In the genomic region with DNA sequence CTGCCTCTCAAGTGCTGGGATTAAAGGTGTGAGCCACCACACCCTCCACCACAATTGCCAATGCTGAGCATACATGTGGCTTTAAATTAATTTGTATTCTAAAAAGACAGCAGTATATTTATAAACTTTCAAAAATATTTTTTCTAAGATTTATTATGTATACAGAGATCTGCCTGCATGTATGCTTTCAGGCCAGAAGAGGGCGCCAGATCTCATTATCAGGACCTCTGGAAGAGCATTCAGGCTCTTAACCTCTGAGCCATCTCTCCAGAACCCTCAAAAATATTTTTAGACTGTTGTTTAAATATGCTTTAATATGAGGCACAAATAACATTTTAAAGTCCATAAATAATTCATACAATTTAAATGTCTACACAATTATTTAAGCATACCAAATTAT, we compare ENCODE assay signal across 9 mouse cellular contexts. TPM values are rescaled to one million over a fixed set of nuclear protein-coding genes. Genes with fewer than 3 reads are reported as not detected.
DNase-seq lines count a peak whose midpoint lies in the region; ATAC-seq and TF ChIP-seq lines count a peak whose summit lies in the region.
"Had no signal": no experiment of that assay in that cellular context is flagged by ENCODE, and none has a peak within 500 bp of the region (broad histone marks: within the 10 kb centered on the region; RNA-seq: fewer than 3 reads in every experiment).

No protein-coding gene starts in this region.

- WGBS in kidney, postnatal 0 days: 5% methylated on average over 1 of the region's 1 CpGs
- WGBS in kidney, embryonic 15.5 days: 0% methylated on average over 1 of the region's 1 CpGs
- WGBS in heart, embryonic 12.5 days: 3% methylated on average over 1 of the region's 1 CpGs

- H3K9ac ChIP-seq in kidney, postnatal 0 days (ENCODE audit: low read depth, low read length): no peak overlapping the region
- H3K9ac ChIP-seq in kidney, embryonic 15.5 days: no peak overlapping the region
- H3K9ac ChIP-seq in heart, embryonic 12.5 days: no peak overlapping the region

- H3K27me3 ChIP-seq in kidney, postnatal 0 days (ENCODE audit: insufficient read depth, low read length): no peaks in the 10 kb centered on the region
- no peaks in the 10 kb centered on the region for H3K27me3 ChIP-seq in kidney, embryonic 15.5 days
- H3K27me3 ChIP-seq in heart, embryonic 12.5 days (replicated peaks): no peaks in the 10 kb centered on the region

- no peak overlapping the region for H3K4me2 ChIP-seq in kidney, postnatal 0 days (ENCODE audit: low read length)
- no peak overlapping the region for H3K4me2 ChIP-seq in kidney, embryonic 15.5 days
- H3K4me2 ChIP-seq in heart, embryonic 12.5 days: no peak overlapping the region

- DNase-seq in adrenal gland, postnatal 25 days: peak; percentile 12
- no peak for DNase-seq in adrenal gland, adult 2 months
- peak; percentile 18 for DNase-seq in kidney, postnatal 0 days (ENCODE audit: low spot score)
- peak; percentile 18 for DNase-seq in A20 (ENCODE audit: low read depth, low spot score)
- peak; percentile 17 for DNase-seq in embryo, embryonic 11 days
- no peak for DNase-seq in urinary bladder, adult 2 months (ENCODE audit: low spot score)

- H3K27ac ChIP-seq in kidney, postnatal 0 days: no peak overlapping the region
- no peak overlapping the region for H3K27ac ChIP-seq in kidney, embryonic 15.5 days
- no peak overlapping the region for H3K27ac ChIP-seq in heart, embryonic 12.5 days (ENCODE audit: poor library complexity, severe bottlenecking)

- ATAC-seq in kidney, postnatal 0 days (replicated peaks; ENCODE audit: low FRiP score, low read depth): no peak
- no peak for ATAC-seq in kidney, embryonic 15.5 days (replicated peaks; ENCODE audit: low FRiP score)
- no peak for ATAC-seq in heart, embryonic 12.5 days (ENCODE audit: insufficient number of reproducible peaks, low FRiP score)

- peak; percentile 60 for TF ChIP-seq CTCF in kidney, postnatal 0 days (IDR thresholded peaks at IDR 0.05; ENCODE audit: low read depth)

- no peaks in the 10 kb centered on the region for H3K9me3 ChIP-seq in kidney, postnatal 0 days (replicated peaks; ENCODE audit: low read length)
- no peaks in the 10 kb centered on the region for H3K9me3 ChIP-seq in kidney, embryonic 15.5 days (replicated peaks)
- H3K9me3 ChIP-seq in heart, embryonic 12.5 days (replicated peaks): peaks cover 8% of the 10 kb centered on the region; the same call in 1 of the 2 replicates

- H3K4me3 ChIP-seq in kidney, postnatal 0 days (replicated peaks; ENCODE audit: low read depth, low read length): no peak overlapping the region
- H3K4me3 ChIP-seq in kidney, embryonic 15.5 days (replicated peaks): no peak overlapping the region
- H3K4me3 ChIP-seq in heart, embryonic 12.5 days: no peak overlapping the region

- no peaks in the 10 kb centered on the region for H3K36me3 ChIP-seq in kidney, postnatal 0 days (ENCODE audit: insufficient read depth, low read length)
- no peaks in the 10 kb centered on the region for H3K36me3 ChIP-seq in kidney, embryonic 15.5 days
- no peaks in the 10 kb centered on the region for H3K36me3 ChIP-seq in heart, embryonic 12.5 days

- no peaks in the 10 kb centered on the region for H3K4me1 ChIP-seq in kidney, postnatal 0 days (replicated peaks; ENCODE audit: insufficient read depth, low read length)
- H3K4me1 ChIP-seq in kidney, embryonic 15.5 days: no peaks in the 10 kb centered on the region
- H3K4me1 ChIP-seq in heart, embryonic 12.5 days (replicated peaks): no peaks in the 10 kb centered on the region

RNA-seq across cellular contexts. Expression of gene Rhox10, which starts 4.7 kb away (rescaled TPM):
- total RNA-seq in adrenal gland, postnatal 25 days (2021): not detected in 2 replicates
- total RNA-seq in adrenal gland, adult 2 months (2021): not detected
- not detected in 2 replicates for polyA plus RNA-seq in adrenal gland, adult 2 months (2012; rRNA removed)
- polyA plus RNA-seq in kidney, postnatal 0 days (2015; fragmentation: Nextera tagmentation; extraction: Ambion mirVana): not detected in 2 replicates
- not detected in 2 replicates for polyA plus RNA-seq in kidney, embryonic 15.5 days (2015; fragmentation: Nextera tagmentation; extraction: Ambion mirVana)
- not detected in 2 replicates for polyA plus RNA-seq in urinary bladder, adult 2 months (2012; rRNA removed)
- not detected in 2 replicates for polyA plus RNA-seq in heart, embryonic 12.5 days (2016; fragmentation: Nextera tagmentation; extraction: Ambion mirVana)
- total RNA-seq: layer of hippocampus, postnatal 25 days had no signal

RNA-seq across cellular contexts. Expression of gene Btg1-ps2, which starts 18.6 kb away (rescaled TPM):
- not detected in 2 replicates for total RNA-seq in adrenal gland, postnatal 25 days (2021)
- total RNA-seq in adrenal gland, adult 2 months (2021): not detected
- polyA plus RNA-seq in adrenal gland, adult 2 months (2012; rRNA removed): 0.51 TPM in 1 of 2 replicates, not detected in the other
- not detected in 2 replicates for polyA plus RNA-seq in kidney, postnatal 0 days (2015; fragmentation: Nextera tagmentation; extraction: Ambion mirVana)
- 0.16 TPM in 1 of 2 replicates, not detected in the other for polyA plus RNA-seq in kidney, embryonic 15.5 days (2015; fragmentation: Nextera tagmentation; extraction: Ambion mirVana)
- not detected in 2 replicates for polyA plus RNA-seq in urinary bladder, adult 2 months (2012; rRNA removed)
- not detected in 2 replicates for polyA plus RNA-seq in heart, embryonic 12.5 days (2016; fragmentation: Nextera tagmentation; extraction: Ambion mirVana)
- total RNA-seq: layer of hippocampus, postnatal 25 days had no signal

RNA-seq across cellular contexts. Expression of gene Rhox11, which starts 23.4 kb away (rescaled TPM):
- not detected in 2 replicates for total RNA-seq in adrenal gland, postnatal 25 days (2021)
- total RNA-seq in adrenal gland, adult 2 months (2021): not detected
- polyA plus RNA-seq in adrenal gland, adult 2 months (2012; rRNA removed): not detected in 2 replicates
- not detected in 2 replicates for polyA plus RNA-seq in kidney, postnatal 0 days (2015; fragmentation: Nextera tagmentation; extraction: Ambion mirVana)
- polyA plus RNA-seq in kidney, embryonic 15.5 days (2015; fragmentation: Nextera tagmentation; extraction: Ambion mirVana): not detected in 2 replicates
- not detected in 2 replicates for polyA plus RNA-seq in urinary bladder, adult 2 months (2012; rRNA removed)
- not detected in 2 replicates for polyA plus RNA-seq in heart, embryonic 12.5 days (2016; fragmentation: Nextera tagmentation; extraction: Ambion mirVana)
- total RNA-seq: layer of hippocampus, postnatal 25 days had no signal

RNA-seq across cellular contexts. Expression of gene Btg1-ps1, which starts 42.9 kb away (rescaled TPM):
- total RNA-seq in adrenal gland, postnatal 25 days (2021): not detected in 2 replicates
- not detected for total RNA-seq in adrenal gland, adult 2 months (2021)
- not detected in 2 replicates for polyA plus RNA-seq in adrenal gland, adult 2 months (2012; rRNA removed)
- not detected in 2 replicates for polyA plus RNA-seq in kidney, postnatal 0 days (2015; fragmentation: Nextera tagmentation; extraction: Ambion mirVana)
- polyA plus RNA-seq in kidney, embryonic 15.5 days (2015; fragmentation: Nextera tagmentation; extraction: Ambion mirVana): not detected in 2 replicates
- not detected in 2 replicates for polyA plus RNA-seq in urinary bladder, adult 2 months (2012; rRNA removed)
- not detected in 2 replicates for polyA plus RNA-seq in heart, embryonic 12.5 days (2016; fragmentation: Nextera tagmentation; extraction: Ambion mirVana)
- total RNA-seq: layer of hippocampus, postnatal 25 days had no signal

RNA-seq across cellular contexts. Expression of gene Rhox12, which starts 49.2 kb away (rescaled TPM):
- total RNA-seq in adrenal gland, postnatal 25 days (2021): not detected in 2 replicates
- total RNA-seq in adrenal gland, adult 2 months (2021): not detected
- polyA plus RNA-seq in adrenal gland, adult 2 months (2012; rRNA removed): not detected in 2 replicates
- not detected in 2 replicates for polyA plus RNA-seq in kidney, postnatal 0 days (2015; fragmentation: Nextera tagmentation; extraction: Ambion mirVana)
- polyA plus RNA-seq in kidney, embryonic 15.5 days (2015; fragmentation: Nextera tagmentation; extraction: Ambion mirVana): not detected in 2 replicates
- polyA plus RNA-seq in urinary bladder, adult 2 months (2012; rRNA removed): not detected in 2 replicates
- polyA plus RNA-seq in heart, embryonic 12.5 days (2016; fragmentation: Nextera tagmentation; extraction: Ambion mirVana): not detected in 2 replicates
- total RNA-seq: layer of hippocampus, postnatal 25 days had no signal

Comparison
In these comparisons a context has a peak if more than half of its experiments do, and no peak if none do; other contexts are left out.
1. DNase-seq: peak in adrenal gland, postnatal 25 days (single experiment), kidney, postnatal 0 days (single experiment), A20 (single experiment) and embryo, embryonic 11 days (single experiment); none in adrenal gland, adult 2 months (single experiment) and urinary bladder, adult 2 months (single experiment).